Mouse (Mus musculus) cerebellum, postnatal 4 days (tissue): ENCODE measurements around the gene Gpr176.
A peak's percentile ranks its signal among the peaks of the same experiment; 100 is the strongest.

ENCODE experiments used
- DNase-seq, 2 experiments: peaks; one replicate each; pipeline ENCODE4 v3.0.0; 2022; ENCODE audit warnings: low spot score in 2 of 2, mixed read lengths in 1 of 2

Gpr176 gene

GRCm38 (mm10) chr2:118372901-118373571, at the start of gene Gpr176:
Gpr176 (minus strand) TSS chr2:118373419.
- DNase-seq: peak; percentile 21 to 36

GRCm38 (mm10) chr2:118422385-118422784, 49.2 kb upstream of the Gpr176 start:
- no peak for DNase-seq

GRCm38 (mm10) chr2:118421951-118422350, 48.7 kb upstream of the Gpr176 start:
- DNase-seq: no peak

GRCm38 (mm10) chr2:118418076-118418475, 44.9 kb upstream of the Gpr176 start:
- no peak for DNase-seq

- no peak for DNase-seq
Observed at GRCm38 (mm10) chr2:118415601-118416355, 42.6 kb upstream of the Gpr176 start.

GRCm38 (mm10) chr2:118412821-118413220, 39.6 kb upstream of the Gpr176 start:
- no peak for DNase-seq

GRCm38 (mm10) chr2:118408336-118408895, 35.2 kb upstream of the Gpr176 start:
- no peak for DNase-seq

- no peak for DNase-seq
Observed at GRCm38 (mm10) chr2:118406811-118407210, 33.6 kb upstream of the Gpr176 start.

- DNase-seq: no peak
Observed at GRCm38 (mm10) chr2:118405568-118405967, 32.3 kb upstream of the Gpr176 start.

GRCm38 (mm10) chr2:118404336-118404735, 31.1 kb upstream of the Gpr176 start:
- DNase-seq: no peak

GRCm38 (mm10) chr2:118401834-118402727, 28.9 kb upstream of the Gpr176 start:
- DNase-seq: no peak

GRCm38 (mm10) chr2:118399751-118400150, 26.5 kb upstream of the Gpr176 start:
- DNase-seq: no peak

- no peak for DNase-seq
Observed at GRCm38 (mm10) chr2:118391201-118391600, 18.0 kb upstream of the Gpr176 start.

- no peak for DNase-seq
Observed at GRCm38 (mm10) chr2:118390072-118390471, 16.9 kb upstream of the Gpr176 start.

- DNase-seq: no peak
Observed at GRCm38 (mm10) chr2:118389569-118389968, 16.4 kb upstream of the Gpr176 start.

GRCm38 (mm10) chr2:118388341-118389335, 15.4 kb upstream of the Gpr176 start, which contains the start of gene Eif2ak4:
Eif2ak4 (plus strand) TSS chr2:118388618.
- peak; percentile 90 to 91 for DNase-seq

- DNase-seq: no peak
Observed at GRCm38 (mm10) chr2:118383387-118383786, 10.2 kb upstream of the Gpr176 start.

- DNase-seq: no peak
Observed at GRCm38 (mm10) chr2:118379756-118380155, 6.5 kb upstream of the Gpr176 start.

GRCm38 (mm10) chr2:118375931-118376330, 2.7 kb upstream of the Gpr176 start:
- no peak for DNase-seq

- DNase-seq: no peak
Observed at GRCm38 (mm10) chr2:118375522-118375921, 2.3 kb upstream of the Gpr176 start.
